ENCODE assay signal across 8 mouse cellular contexts in genomic region chr5:114175596-114176171, GRCm38 (mm10). TPM values are rescaled to one million over a fixed set of nuclear protein-coding genes. Genes with fewer than 3 reads are reported as not detected.
DNase-seq lines count a peak whose midpoint lies in the region; ATAC-seq and TF ChIP-seq lines count a peak whose summit lies in the region.

No protein-coding gene starts in this region.

- no peak overlapping the region for H3K27ac ChIP-seq in forebrain, embryonic 15.5 days (replicated peaks)
- H3K27ac ChIP-seq in olfactory bulb, adult 2 months (ENCODE audit: insufficient read depth, low read depth, low read length), result 0 out of 2 replicates have a peak overlapping the region, but pooled peaks have one; percentile 29
- H3K27ac ChIP-seq in thymus, adult 2 months (ENCODE audit: control insufficient read depth, insufficient read depth, low read length), result no peak overlapping the region

- no peak for TF ChIP-seq CTCF in lung, adult 2 months (IDR thresholded peaks at IDR 0.05; ENCODE audit: insufficient read depth, low read length)
- TF ChIP-seq CTCF in olfactory bulb, adult 2 months (IDR thresholded peaks at IDR 0.05; ENCODE audit: insufficient read depth, low read depth, low read length), result no peak
- TF ChIP-seq CTCF in thymus, adult 2 months (IDR thresholded peaks at IDR 0.05; ENCODE audit: borderline replicate concordance, control insufficient read depth, extremely low read depth, insufficient read depth, low read length, poor library complexity), result no peak

- H3K36me3 ChIP-seq in forebrain, embryonic 15.5 days, result no peaks in the 10 kb centered on the region
- no peaks in the 10 kb centered on the region for H3K36me3 ChIP-seq in thymus, adult 2 months (ENCODE audit: control insufficient read depth, insufficient read depth, low read length)

- peak overlapping the region; percentile 60 for H3K4me2 ChIP-seq in forebrain, embryonic 15.5 days (replicated peaks)

- peaks cover 15% of the 10 kb centered on the region for H3K4me1 ChIP-seq in forebrain, embryonic 15.5 days
- peaks cover 14% of the 10 kb centered on the region for H3K4me1 ChIP-seq in lung, adult 2 months (ENCODE audit: control insufficient read depth, insufficient read depth, low read length)
- peaks cover 15% of the 10 kb centered on the region for H3K4me1 ChIP-seq in olfactory bulb, adult 2 months (ENCODE audit: control insufficient read depth, insufficient read depth, low read length)
- H3K4me1 ChIP-seq in thymus, adult 2 months (replicated peaks; ENCODE audit: control insufficient read depth, insufficient read depth, low read length), result peaks cover 9% of the 10 kb centered on the region

- intact Hi-C loops in heart, postnatal 25 days (cut with DNase I), result loop anchor here (5.0 kb wide), 2 partner anchors 38 to 202 kb away; no protein-coding TSS in a partner anchor

- peaks cover 12% of the 10 kb centered on the region for H3K27me3 ChIP-seq in forebrain, embryonic 15.5 days
- no peaks in the 10 kb centered on the region for H3K27me3 ChIP-seq in thymus, adult 2 months (ENCODE audit: control insufficient read depth, insufficient read depth, low read length)

- peak; percentile 91 for TF ChIP-seq POLR2A in lung, adult 2 months (IDR thresholded peaks at IDR 0.05; ENCODE audit: borderline replicate concordance, extremely low read depth, low read depth, low read length)
- 0 out of 2 replicates have a peak, but pooled peaks have one; percentile 19 for TF ChIP-seq POLR2A in olfactory bulb, adult 2 months (IDR thresholded peaks at IDR 0.05; ENCODE audit: insufficient read depth, low read depth, low read length)
- TF ChIP-seq POLR2A in thymus, adult 2 months (IDR thresholded peaks at IDR 0.05; ENCODE audit: control insufficient read depth, extremely low read depth, insufficient read depth, low read length, poor library complexity), result no peak

- DNase-seq in MEL-GATA-1-ER (ENCODE audit: extremely low read depth, low read depth), result peak; percentile 81
- DNase-seq in cerebellum, adult 18-20 months, result peak; percentile 40 to 60
- DNase-seq in heart, postnatal 25 days (ENCODE audit: low spot score), result peak; percentile 96
- DNase-seq in layer of hippocampus, adult 18-20 months (ENCODE audit: low spot score in 2 of 2), result peak; percentile 48 to 73
- peak; percentile 93 for DNase-seq in lung, adult 2 months
- peak; percentile 57 for DNase-seq in thymus, adult 2 months

- under 1% methylated on average over 26 of the region's 26 CpGs for WGBS in forebrain, embryonic 15.5 days
- WGBS in lung, adult 2 months, result under 1% methylated on average over 23 of the region's 26 CpGs
- WGBS in olfactory bulb, adult 2 months, result 3% methylated on average over 26 of the region's 26 CpGs
- under 1% methylated on average over 25 of the region's 26 CpGs for WGBS in thymus, adult 2 months

- H3K9me3 ChIP-seq in forebrain, embryonic 15.5 days, result no peaks in the 10 kb centered on the region

- H3K4me3 ChIP-seq in forebrain, embryonic 15.5 days, result peak overlapping the region; percentile 36
- peak overlapping the region; percentile 69 for H3K4me3 ChIP-seq in lung, adult 2 months (replicated peaks; ENCODE audit: extremely low read depth, low read depth, low read length)
- peak overlapping the region; percentile 52 for H3K4me3 ChIP-seq in olfactory bulb, adult 2 months (ENCODE audit: insufficient read depth, low read depth, low read length)
- peak overlapping the region; percentile 40 for H3K4me3 ChIP-seq in thymus, adult 2 months (ENCODE audit: control insufficient read depth, insufficient read depth, low read length)

- peak overlapping the region; percentile 24; the same call in 1 of the 2 replicates for H3K9ac ChIP-seq in forebrain, embryonic 15.5 days (replicated peaks)

- ATAC-seq in forebrain, embryonic 15.5 days (replicated peaks), result peak; percentile 64

RNA-seq across cellular contexts. Expression of gene Acacb, which starts 29.3 kb away (rescaled TPM):
- polyA plus RNA-seq in forebrain, embryonic 15.5 days (2015; fragmentation: Nextera tagmentation; extraction: Ambion mirVana), result 1.6 and 3.0 TPM in 2 replicates
- 100 to 1,000 TPM; 182 to 193 TPM for total RNA-seq in heart, postnatal 25 days (2021)
- 1 to 10 TPM; 6.4 to 6.5 TPM for total RNA-seq in layer of hippocampus, adult 18-20 months (2021)
- polyA plus RNA-seq in lung, adult 2 months (2012; rRNA removed), result 20.0 and 37.5 TPM in 2 replicates
- polyA plus RNA-seq in olfactory bulb, adult 2 months (2012; ENCODE audit: insufficient read depth, insufficient read length, low replicate concordance, missing spikeins), result not detected in 2 replicates
- polyA plus RNA-seq in thymus, adult 2 months (2012; rRNA removed), result 20.1 and 24.4 TPM in 2 replicates

RNA-seq across cellular contexts. Expression of gene Ung, which starts 45.5 kb away (rescaled TPM):
- polyA plus RNA-seq in forebrain, embryonic 15.5 days (2015; fragmentation: Nextera tagmentation; extraction: Ambion mirVana), result 22.7 and 25.8 TPM in 2 replicates
- total RNA-seq in heart, postnatal 25 days (2021), result 10 to 100 TPM; 29.7 to 32.3 TPM
- total RNA-seq in layer of hippocampus, adult 18-20 months (2021), result 1 to 10 TPM; 2.0 to 2.6 TPM
- polyA plus RNA-seq in lung, adult 2 months (2012; rRNA removed), result 2.2 and 3.0 TPM in 2 replicates
- not detected in 2 replicates for polyA plus RNA-seq in olfactory bulb, adult 2 months (2012; ENCODE audit: insufficient read depth, insufficient read length, low replicate concordance, missing spikeins)
- polyA plus RNA-seq in thymus, adult 2 months (2012; rRNA removed), result 21.7 and 28.9 TPM in 2 replicates

RNA-seq across cellular contexts. Expression of gene Alkbh2, which starts 47.7 kb away (rescaled TPM):
- polyA plus RNA-seq in forebrain, embryonic 15.5 days (2015; fragmentation: Nextera tagmentation; extraction: Ambion mirVana), result 6.2 and 7.3 TPM in 2 replicates
- total RNA-seq in heart, postnatal 25 days (2021), result 1 to 10 TPM in 1 of 2 experiments, under 1 TPM in 1; 0.83 to 1.4 TPM
- total RNA-seq in layer of hippocampus, adult 18-20 months (2021), result 1 to 10 TPM; 4.6 TPM
- polyA plus RNA-seq in lung, adult 2 months (2012; rRNA removed), result 7.7 and 8.6 TPM in 2 replicates
- polyA plus RNA-seq in olfactory bulb, adult 2 months (2012; ENCODE audit: insufficient read depth, insufficient read length, low replicate concordance, missing spikeins), result not detected in 2 replicates
- 10.5 and 14.5 TPM in 2 replicates for polyA plus RNA-seq in thymus, adult 2 months (2012; rRNA removed)
